Mouse (Mus musculus): Measurements from ENCODE around the gene Prim1.
A peak's percentile ranks its signal among the peaks of the same experiment; 100 is the strongest.
"Not testable (repeated sequence)": the region's sequence is repeated elsewhere in the genome, so short reads cannot be mapped to it uniquely, and the experiment has no call there.

Gene Prim1

GRCm38 (mm10) chr10:128037921-128038320 lies 23.0 kb downstream of the Prim1 start:
- DNase-seq (ENCODE audit: low read depth, low spot score), result no peak

- no peak for DNase-seq (ENCODE audit: low read depth, low spot score)
Measured at GRCm38 (mm10) chr10:128039167-128039566, 24.2 kb downstream of the Prim1 start.

GRCm38 (mm10) chr10:128039858-128040257 lies 24.9 kb downstream of the Prim1 start:
- peak; percentile 39 for DNase-seq (ENCODE audit: low read depth, low spot score)

- no peak for DNase-seq (ENCODE audit: low read depth, low spot score)
Measured at GRCm38 (mm10) chr10:128040293-128040692, 25.3 kb downstream of the Prim1 start.

GRCm38 (mm10) chr10:128041636-128042035 lies 26.7 kb downstream of the Prim1 start:
- no peak for DNase-seq (ENCODE audit: low read depth, low spot score)

GRCm38 (mm10) chr10:128042466-128042865 lies 27.5 kb downstream of the Prim1 start:
- DNase-seq (ENCODE audit: low read depth, low spot score), result no peak

- no peak for DNase-seq (ENCODE audit: low read depth, low spot score)
Measured at GRCm38 (mm10) chr10:128043041-128043835, 28.3 kb downstream of the Prim1 start.

- no peak for DNase-seq (ENCODE audit: low read depth, low spot score)
Measured at GRCm38 (mm10) chr10:128048157-128048556, 33.2 kb downstream of the Prim1 start.

GRCm38 (mm10) chr10:128049741-128050140 lies 34.8 kb downstream of the Prim1 start:
- no peak for DNase-seq (ENCODE audit: low read depth, low spot score)

- no peak for DNase-seq (ENCODE audit: low read depth, low spot score)
Measured at GRCm38 (mm10) chr10:128050355-128050754, 35.4 kb downstream of the Prim1 start.

GRCm38 (mm10) chr10:128051589-128051988 lies 36.6 kb downstream of the Prim1 start:
- no peak for DNase-seq (ENCODE audit: low read depth, low spot score)

- not testable (repeated sequence) for DNase-seq (ENCODE audit: low read depth, low spot score)
Measured at GRCm38 (mm10) chr10:128052136-128052535, 37.2 kb downstream of the Prim1 start.

GRCm38 (mm10) chr10:128053001-128053400 lies 38.0 kb downstream of the Prim1 start:
- DNase-seq (ENCODE audit: low read depth, low spot score), result no peak

GRCm38 (mm10) chr10:128058184-128058583 lies 43.2 kb downstream of the Prim1 start:
- no peak for DNase-seq (ENCODE audit: low read depth, low spot score)

GRCm38 (mm10) chr10:128058601-128059151 lies 43.7 kb downstream of the Prim1 start, which contains the start of gene Ptges3:
TSS of gene Ptges3 (plus strand) at chr10:128058954.
- DNase-seq (ENCODE audit: low read depth, low spot score), result peak; percentile 95

- peak; percentile 72 for DNase-seq (ENCODE audit: low read depth, low spot score)
Measured at GRCm38 (mm10) chr10:128059207-128059981, 44.4 kb downstream of the Prim1 start.

GRCm38 (mm10) chr10:128061109-128061508 lies 46.1 kb downstream of the Prim1 start:
- no peak for DNase-seq (ENCODE audit: low read depth, low spot score)

GRCm38 (mm10) chr10:128062221-128062989 lies 47.4 kb downstream of the Prim1 start:
- DNase-seq (ENCODE audit: low read depth, low spot score), result no peak

- DNase-seq (ENCODE audit: low read depth, low spot score), result no peak
Measured at GRCm38 (mm10) chr10:128066072-128066471, 51.1 kb downstream of the Prim1 start.

GRCm38 (mm10) chr10:128069201-128069600 lies 54.2 kb downstream of the Prim1 start:
- DNase-seq (ENCODE audit: low read depth, low spot score), result no peak

GRCm38 (mm10) chr10:128070432-128070831 lies 55.5 kb downstream of the Prim1 start:
- not testable (repeated sequence) for DNase-seq (ENCODE audit: low read depth, low spot score)

- not testable (repeated sequence) for DNase-seq (ENCODE audit: low read depth, low spot score)
Measured at GRCm38 (mm10) chr10:128078269-128078668, 63.3 kb downstream of the Prim1 start.

Data from 3T3-L1 (cell line).